Mouse (Mus musculus) brain, adult 2 months (tissue): ENCODE results near the gene Rab7.
A peak's percentile ranks its signal among the peaks of the same experiment; 100 is the strongest.
"Not testable (repeated sequence)": the region's sequence is repeated elsewhere in the genome, so short reads cannot be mapped to it uniquely, and the experiment has no call there.

ENCODE experiments used
- DNase-seq: peaks from one replicate; pipeline ENCODE4 v3.0.0; 2011; ENCODE audit warnings: low read depth, low spot score

Gene Rab7

DNA sequence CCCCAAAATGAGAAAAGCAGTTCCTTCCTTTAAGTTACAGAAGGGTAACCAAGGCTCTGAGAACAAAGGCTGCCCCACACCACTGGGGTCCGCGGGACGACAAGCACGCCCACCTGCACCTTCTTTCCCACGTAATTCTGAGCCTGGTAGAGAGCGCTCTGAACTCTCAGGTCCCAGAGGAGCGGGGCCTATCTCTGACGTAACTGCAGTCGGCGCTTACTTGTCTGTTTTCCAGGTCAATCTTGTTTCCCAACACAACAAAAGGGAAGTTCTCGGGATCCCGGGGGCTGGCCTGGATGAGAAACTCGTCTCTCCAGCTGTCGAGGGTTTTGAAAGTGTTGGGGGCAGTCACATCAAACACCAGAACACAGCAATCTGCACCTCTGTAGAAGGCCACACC lies 40.3 kb downstream of the Rab7 start:
- DNase-seq = peak; percentile 27

DNA sequence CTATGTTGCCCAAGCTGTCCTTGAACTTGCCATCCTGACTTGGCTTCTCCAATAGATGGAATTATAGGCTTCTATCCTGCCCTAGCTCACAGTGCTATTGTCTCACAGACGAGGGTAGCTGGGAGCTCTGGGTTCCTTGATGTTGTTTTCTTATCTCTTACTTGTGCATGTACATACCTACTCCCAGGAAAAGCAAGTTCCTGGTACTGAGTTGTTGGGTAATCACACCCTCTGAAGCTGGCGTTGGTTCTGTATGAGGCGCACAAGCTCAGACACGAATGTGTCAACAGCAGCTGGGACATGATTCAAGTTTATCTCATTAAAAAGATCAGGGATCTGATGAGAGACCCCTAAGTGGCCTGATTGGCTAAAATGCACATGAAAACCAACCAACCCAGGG lies 41.6 kb downstream of the Rab7 start:
- no peak for DNase-seq

DNA sequence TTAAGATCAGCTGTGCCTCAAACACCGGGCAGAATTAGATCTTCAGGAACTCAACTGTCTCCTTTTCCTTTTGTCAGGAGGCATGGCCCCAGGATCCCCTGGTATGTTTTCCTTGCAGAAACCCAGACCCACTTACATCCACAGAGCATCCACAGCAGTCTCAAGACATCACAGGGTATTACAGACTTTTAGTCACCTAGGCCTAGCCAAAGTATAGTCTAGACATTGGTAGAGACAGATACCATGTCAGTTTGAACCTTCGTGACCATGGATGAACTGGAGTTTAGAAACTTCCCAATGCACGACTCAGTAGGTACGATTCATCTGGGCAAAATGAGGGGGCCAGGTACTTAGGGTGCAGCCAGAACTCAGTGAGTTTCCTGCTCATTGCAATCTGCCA lies 46.7 kb downstream of the Rab7 start:
- no peak for DNase-seq

DNA sequence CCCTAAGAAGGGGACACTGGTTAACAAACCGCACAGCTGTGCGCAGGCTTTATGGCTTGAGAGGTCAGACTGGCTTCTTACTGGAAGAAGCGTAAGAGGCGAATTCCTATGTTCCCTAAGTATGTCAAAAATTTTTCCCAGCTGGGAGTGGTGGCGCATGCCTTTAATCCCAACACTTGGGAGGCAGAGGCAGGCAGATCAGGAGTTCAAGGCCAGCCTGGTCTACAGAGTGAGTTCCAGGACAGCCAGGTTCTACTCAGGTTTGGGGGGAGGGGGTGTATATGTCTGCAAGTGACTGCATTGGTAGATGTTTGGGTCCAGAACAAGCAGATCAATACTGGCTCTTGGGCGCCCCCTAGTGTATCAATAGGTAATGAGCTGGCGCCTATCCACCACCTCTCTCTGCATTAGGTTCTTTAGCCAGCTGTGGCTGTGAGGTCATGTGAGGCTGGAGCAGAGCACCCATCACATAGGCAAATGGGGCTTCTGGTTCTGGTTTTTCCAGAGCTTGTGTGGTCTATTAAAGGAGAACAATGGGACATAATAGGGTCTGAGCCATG lies 47.3 kb downstream of the Rab7 start:
- peak; percentile 78 for DNase-seq

DNA sequence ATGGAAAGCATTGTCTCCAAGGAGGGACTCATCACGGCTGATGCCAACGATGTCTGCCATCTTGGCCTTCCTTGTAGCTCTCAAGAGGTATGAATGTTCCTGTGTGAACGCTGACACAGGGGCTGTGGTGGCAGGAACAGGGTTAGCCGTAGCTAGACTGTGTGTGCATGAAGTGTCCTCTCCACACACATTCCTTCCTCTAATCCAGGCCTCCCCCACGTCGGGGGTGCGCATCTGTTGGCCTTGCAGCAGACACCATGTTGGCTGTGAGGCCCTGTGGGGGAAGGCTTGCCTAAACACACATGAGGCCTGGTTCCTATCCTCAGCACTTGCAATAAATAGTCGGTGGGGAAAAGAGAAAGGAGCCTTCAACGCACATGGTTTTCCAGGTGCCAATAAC lies 48.5 kb downstream of the Rab7 start:
- no peak for DNase-seq

DNA sequence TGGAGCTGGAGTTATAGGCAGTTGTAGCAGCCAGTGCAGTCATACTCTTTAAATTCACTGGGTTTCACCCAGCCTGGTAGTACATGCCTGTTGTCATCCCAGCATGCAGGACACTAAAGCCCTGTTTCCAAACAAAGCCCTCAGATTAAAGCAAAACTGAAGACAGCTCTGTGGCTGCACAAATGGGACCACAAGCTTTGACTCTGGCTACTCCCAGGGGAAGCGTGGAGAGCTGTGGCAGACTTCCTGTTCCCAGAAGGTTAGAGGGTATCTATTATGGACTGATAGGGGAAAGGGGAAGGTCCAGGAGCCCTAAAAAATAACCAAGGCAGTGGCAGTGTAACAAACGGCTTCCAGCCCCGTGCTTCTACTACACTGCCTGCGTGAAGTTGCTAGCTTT lies 49.6 kb downstream of the Rab7 start:
- DNase-seq = no peak

DNA sequence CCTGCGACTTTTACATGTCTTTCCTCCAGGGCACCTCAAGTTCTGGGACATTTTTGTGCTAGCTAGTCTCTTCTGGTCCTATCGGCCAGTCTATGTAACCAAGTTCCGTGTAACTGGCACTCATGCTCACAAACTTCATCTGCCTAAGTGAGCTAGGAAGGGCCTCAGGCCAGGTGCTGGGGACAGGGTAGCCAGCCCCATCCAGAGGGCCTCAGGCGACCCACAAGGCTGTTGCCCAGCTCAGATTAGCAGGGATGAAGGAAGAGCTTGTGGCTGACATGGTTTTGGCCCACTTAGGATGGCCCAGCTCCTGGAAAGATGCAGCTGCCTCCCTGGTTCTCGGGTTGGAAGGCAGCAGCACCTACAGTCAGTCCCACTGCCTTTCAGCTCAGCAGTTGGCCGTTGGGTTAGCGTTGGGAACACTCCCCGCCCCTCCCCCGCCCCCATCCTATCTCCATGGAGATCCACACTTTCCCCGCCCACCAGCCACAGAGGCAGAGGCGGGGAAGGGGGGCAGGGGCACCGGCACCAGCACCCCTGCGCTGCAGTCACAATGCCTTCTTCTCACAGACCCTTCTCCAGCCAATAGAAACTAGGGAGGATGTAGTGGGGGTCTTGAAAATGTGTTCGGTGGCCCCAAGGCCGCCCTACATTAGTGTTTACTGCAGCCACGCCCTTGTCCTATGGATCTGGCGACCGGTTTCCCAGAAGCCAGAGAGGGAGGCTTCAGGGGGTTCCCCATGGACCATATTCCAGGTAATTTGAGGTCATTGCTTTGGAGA lies 51.1 kb downstream of the Rab7 start:
- peak; percentile 88 for DNase-seq

DNA sequence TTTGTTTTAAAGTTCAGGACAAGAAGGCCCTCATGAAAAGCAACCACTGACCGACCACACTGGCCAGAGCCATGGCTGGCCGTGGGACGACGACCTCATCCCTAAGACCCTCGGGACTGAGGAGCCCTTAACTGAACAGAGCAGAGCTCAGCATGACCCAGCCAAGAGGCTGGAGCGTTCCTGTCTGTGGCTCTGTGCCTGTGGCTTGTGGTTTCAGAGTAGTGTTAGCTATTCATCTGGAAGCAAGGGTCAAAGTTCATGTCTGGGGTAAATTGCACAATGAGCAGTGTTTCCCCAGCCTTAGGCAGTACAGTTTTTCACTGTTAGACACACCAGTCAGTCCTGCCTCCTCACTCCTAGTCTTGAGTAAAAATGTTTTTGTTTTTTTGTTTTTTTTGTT lies 52.3 kb downstream of the Rab7 start:
- DNase-seq = no peak

DNA sequence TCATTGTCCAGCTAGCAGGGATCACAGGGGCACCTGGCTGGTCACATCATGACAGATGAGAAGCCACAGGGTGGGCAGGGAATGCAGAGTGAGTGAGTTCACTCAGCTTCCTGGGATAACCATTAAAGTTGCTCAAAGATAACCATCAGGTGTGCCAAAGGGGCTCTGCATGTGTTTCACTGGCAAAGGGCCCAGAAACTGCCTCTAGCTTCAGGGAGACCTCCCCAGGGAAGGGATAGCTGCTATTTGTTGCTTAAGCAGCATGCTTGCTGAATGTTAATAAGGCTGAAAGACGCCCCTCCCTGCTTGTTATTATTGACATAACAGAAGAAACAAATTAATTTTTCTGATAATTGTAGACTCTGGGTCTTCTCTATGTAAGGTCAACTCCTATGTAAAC lies 53.2 kb downstream of the Rab7 start:
- no peak for DNase-seq

DNA sequence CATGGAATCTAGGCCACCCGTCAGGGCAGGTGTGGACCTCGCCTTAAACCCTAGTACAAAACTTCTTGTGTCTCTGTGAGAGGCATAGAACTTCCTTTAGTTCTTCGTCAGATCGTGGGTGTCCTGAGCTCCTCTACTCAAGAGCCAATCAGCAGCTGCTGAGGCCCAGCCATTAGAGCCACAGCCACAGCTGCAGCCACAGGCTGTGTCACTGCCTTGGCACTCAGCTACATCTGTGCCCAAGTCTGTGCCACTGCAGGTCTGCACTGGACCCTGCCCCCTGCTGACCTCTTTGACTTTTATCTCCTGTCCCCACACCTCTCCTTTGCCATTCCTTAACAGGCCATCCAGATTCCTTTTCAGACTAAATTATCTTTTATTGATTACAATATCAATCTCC lies 53.9 kb downstream of the Rab7 start:
- no peak for DNase-seq

DNA sequence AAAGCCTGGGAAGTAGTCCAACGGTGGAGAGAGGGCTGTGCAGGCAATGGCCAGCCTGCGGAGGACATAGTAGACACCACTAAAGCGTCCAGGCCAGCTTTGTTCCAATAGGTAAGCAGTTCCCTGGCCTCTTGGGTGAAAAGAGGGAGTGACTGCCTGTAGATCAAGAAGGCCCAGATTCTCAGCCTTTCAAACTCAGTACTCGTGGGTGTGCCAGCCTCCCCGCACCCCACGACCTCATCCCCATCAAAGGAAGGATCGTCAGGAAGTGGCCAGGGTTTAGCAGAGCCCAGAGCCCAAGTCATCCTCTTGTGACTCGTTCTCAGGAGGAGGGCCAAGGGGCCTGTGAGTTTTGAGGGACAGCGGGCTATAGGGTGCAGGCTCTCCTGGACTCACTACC lies 62.6 kb downstream of the Rab7 start:
- no peak for DNase-seq

DNA sequence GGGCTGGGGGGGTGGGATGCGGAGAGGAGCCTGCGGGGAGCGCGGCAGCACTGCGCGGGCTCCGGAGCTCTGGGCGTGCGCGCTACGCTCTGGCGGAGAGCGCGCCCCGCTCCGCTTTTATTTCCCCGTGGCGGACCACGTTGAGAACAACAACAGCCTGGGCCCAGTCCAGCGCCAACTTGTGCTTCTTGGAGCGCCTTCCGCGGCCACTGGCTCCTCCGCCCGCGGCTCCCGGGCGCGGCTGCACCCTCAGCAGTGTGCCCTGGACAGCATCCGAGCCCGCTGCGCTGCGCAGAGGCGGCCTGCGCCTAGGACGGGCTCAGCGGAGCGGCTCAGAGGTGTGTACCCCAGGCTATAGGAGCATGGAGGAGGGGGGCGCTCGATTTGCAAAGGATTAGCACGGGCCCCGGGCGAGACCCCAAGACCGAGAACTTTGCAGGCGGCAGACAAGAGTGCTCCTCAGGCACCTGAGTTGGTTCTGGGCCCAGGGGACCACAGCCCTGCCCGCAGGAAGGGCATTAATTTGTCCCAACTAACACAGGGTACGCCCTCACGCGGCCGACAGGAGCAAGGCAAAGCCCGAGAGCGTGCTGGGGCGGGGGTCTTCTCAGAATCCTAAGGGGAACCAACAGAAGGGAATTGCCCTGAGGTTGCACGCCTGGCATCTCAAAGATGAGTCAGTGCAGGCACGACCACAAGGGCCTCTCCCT lies 63.4 kb downstream of the Rab7 start, which contains the start of gene H1fx:
H1fx (minus strand) TSS at position 91 of the 710 bp plus-strand sequence.
- DNase-seq = peak; percentile 86

DNA sequence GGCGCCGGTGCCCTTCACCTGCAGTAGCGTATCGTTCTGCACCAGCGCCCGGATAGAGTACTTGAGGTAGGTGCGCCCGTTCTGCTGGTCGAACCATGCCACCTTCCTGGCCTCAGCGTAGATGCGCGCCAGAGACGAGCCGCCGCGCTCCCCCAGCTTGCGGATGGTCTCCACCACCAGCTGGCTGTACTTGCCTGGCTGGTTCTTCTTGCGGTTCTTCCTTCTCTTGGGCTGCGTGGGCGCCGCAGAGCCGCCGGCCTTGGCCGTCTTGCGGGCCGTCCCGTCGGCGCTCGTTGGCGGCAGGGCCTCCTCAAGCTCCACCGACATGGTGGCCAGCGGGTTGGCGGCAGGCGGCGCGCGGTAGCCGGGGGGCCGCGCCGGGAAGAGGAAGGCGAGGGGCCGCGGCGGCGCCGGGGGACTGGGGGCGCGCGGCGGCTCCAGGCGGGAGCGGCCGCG lies 64.0 kb downstream of the Rab7 start:
- peak; percentile 58 for DNase-seq

DNA sequence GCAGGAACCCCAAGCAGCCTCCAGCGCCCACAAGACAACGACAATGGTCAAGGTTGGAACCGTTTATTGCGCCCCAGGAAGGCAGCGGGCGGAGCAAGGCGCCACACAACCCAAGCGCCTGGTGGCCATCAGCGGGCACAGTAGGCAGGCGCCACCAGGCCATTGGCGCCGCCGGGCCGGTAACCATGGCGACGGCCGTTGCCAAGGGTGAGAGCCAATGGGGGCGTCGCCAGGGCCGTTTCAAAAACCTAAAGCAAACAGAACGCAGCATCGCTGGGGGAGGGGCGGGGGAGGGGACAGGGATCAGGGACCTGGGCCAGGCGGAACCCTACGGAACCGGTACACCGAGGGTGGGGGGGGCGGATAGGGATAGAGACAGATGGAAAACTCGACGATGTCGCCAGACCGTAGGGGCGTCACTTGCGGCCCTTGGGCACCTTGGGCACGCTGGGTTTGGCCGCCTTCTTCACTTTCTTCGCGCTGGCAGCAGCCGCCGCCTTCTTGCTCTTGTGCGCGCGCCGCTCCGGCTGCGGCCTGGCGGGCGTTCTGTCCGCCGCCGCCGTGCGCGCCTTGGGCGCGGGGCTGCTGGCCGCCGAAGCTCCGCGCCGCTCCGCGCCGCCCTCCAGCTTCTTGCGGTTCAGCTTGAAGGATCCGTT lies 64.6 kb downstream of the Rab7 start:
- DNase-seq = peak; percentile 91

DNA sequence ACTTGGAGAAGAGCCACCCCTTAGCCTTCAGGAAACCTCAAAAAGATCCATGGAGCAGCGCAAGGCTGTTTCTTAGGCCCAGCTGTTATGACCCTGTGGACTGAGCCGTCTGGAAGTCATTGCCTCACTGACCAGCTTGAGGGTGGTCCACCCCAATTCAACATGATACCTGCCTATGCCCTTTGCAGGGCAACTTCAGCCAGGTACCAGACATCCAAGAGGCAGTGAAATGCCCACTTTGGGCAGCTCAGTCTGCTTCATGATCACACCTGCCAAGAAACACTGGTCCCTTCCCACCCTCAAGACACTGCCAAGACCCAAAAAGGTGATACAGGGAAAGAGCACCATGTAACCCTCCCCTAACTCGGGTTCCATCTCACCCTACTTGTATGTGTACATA lies 65.3 kb downstream of the Rab7 start:
- no peak for DNase-seq

DNA sequence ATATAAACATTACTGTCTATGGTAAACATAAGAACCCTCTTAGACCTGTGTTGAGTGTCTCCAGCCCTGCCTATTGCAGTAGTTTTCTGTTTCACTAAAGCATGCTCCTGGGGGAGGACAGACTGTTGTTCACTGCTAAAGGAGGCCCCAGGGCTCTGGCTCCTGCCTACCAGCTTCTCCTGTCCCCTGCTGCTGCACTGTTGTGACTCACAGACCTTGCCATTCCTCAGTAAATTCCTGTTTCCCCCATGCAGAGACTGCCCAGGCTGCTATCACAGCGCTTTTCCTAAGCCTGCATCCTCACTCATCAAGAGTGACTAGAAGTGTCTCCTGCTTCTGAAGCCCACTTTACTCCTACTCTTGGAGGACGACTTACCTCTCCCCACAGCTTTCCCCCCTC lies 75.0 kb downstream of the Rab7 start:
- no peak for DNase-seq

DNA sequence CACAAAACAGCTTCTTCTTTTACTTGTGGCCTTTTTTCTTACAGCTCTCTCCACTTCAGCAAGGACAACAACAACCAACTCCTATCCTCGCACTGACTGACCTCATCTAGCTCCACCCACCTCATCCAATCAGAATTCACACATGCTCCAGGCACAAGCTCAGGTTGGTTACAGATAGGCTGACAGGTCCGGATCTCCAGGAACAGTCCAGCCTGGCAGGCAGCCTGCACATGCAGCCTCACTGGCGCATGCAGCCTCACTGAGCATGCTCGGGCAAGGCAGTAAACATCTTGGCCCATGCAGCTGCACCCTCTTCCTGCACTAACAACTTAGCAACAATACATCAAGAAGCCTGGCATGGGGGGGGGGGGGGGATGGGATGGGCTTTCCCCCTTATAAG lies 82.6 kb downstream of the Rab7 start:
- not testable (repeated sequence) for DNase-seq
